Mouse (Mus musculus) heart, embryonic 15.5 days (tissue): ENCODE results near the gene Mblac2. TPM values are rescaled to one million over a fixed set of nuclear protein-coding genes. Genes with fewer than 3 reads are reported as not detected.
A peak's percentile ranks its signal among the peaks of the same experiment; 100 is the strongest.

ENCODE experiments used
- ATAC-seq: fragments of 200-750 bp; cut with Nextera tagmentation; replicated peaks from 2 replicates; pipeline ENCODE4 v1.8.0; 2017; ENCODE audit warnings: low read depth, moderate TSS enrichment; ENCODE audit not compliant: insufficient number of reproducible peaks, insufficient read depth, low FRiP score
- H3K27ac ChIP-seq: fragments of 300-500 bp; sonication (generic); 2 replicates; pipeline ENCODE4 v1.5.1; 2015; ENCODE audit warnings: mild to moderate bottlenecking, inconsistent platforms
- H3K27me3 ChIP-seq: fragments of 300-500 bp; sonication (generic); 2 replicates; pipeline ENCODE4 v1.6.1; 2015; ENCODE audit warnings: inconsistent platforms
- H3K36me3 ChIP-seq: fragments of 300-500 bp; sonication (generic); 2 replicates; pipeline ENCODE4 v1.6.1; 2015; ENCODE audit warnings: mild to moderate bottlenecking, inconsistent platforms
- H3K4me1 ChIP-seq: fragments of 300-500 bp; sonication (generic); replicated peaks from 2 replicates; pipeline ENCODE4 v1.6.1; 2015; ENCODE audit warnings: inconsistent platforms
- H3K4me2 ChIP-seq: fragments of 300-500 bp; sonication (generic); 2 replicates; pipeline ENCODE4 v1.6.1; 2015; ENCODE audit warnings: inconsistent platforms, mild to moderate bottlenecking, moderate library complexity
- H3K4me3 ChIP-seq: fragments of 300-500 bp; sonication (generic); 2 replicates; pipeline ENCODE4 v1.5.1; 2015; ENCODE audit warnings: mild to moderate bottlenecking, inconsistent platforms
- H3K9ac ChIP-seq: fragments of 300-500 bp; sonication (generic); 2 replicates; pipeline ENCODE4 v1.6.1; 2015; ENCODE audit warnings: mild to moderate bottlenecking, inconsistent platforms
- H3K9me3 ChIP-seq: fragments of 300-500 bp; sonication (generic); replicated peaks from 2 replicates; pipeline ENCODE4 v1.6.1; 2016; ENCODE audit warnings: inconsistent platforms
- WGBS: fragments of 180-500 bp; shearing (Covaris S2); methylation state at CpG from one replicate; pipeline ENCODE4 v1.1.7; 2015; ENCODE audit warnings: mixed read lengths; 5-methylcytosine and 5-hydroxymethylcytosine counted together
- polyA plus RNA-seq: library from polyadenylated mRNA; unstranded; fragments of >200 nt; fragmentation: Nextera tagmentation; extraction: Ambion mirVana; gene quantifications from 2 replicates; pipeline ENCODE4 v1.2.1, GENCODE M21; 2015

Gene Mblac2
- polyA plus RNA-seq, 1 experiment from 2014 or later = 6.6 TPM

DNA sequence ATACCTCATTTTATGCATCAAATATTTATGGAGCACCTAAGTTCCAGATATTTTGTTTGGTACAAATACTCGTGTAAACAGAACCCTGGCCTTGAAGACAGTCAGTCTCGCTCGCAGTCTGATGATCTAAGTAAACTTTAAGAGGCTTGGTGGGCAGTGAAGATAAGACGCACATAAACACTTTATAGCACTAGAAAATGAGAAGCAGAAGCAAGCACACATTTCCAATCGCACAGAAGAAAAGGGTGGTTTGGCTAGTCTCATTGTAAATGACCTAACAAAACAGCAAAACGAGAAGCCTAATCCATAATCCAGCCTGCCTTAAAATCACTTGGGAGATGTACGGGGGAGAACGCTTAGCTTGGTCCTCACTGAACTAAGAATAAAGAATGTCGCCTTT, 71.3 kb downstream of the Mblac2 start:
- WGBS = 39% methylated on average over 9 of the region's 9 CpGs
- ATAC-seq = no peak
- Histone ChIP-seq H3K9ac (peak overlapping the region; percentile 43), H3K4me2 (peak overlapping the region; percentile 67), H3K4me1 (peaks cover 19% of the 10 kb centered on the region), H3K36me3 (peaks cover 3% of the 10 kb centered on the region; the same call in 1 of the 2 replicates), H3K27ac (peak overlapping the region; percentile 98), H3K9me3 (no peaks in the 10 kb centered on the region), H3K4me3 (peak overlapping the region; percentile 76), H3K27me3 (no peaks in the 10 kb centered on the region)

GRCm38 (mm10) chr13:81782971-81783404, 71.8 kb downstream of the Mblac2 start, which contains the start of gene Cetn3:
TSS of gene Cetn3 (plus strand) at chr13:81783077.
- no peaks in the 10 kb centered on the region for H3K9me3 ChIP-seq
- H3K27me3 ChIP-seq = no peaks in the 10 kb centered on the region
- H3K9ac ChIP-seq = peak within 1 kb of the TSS; percentile 82
- peak within 1 kb of the TSS; percentile 67 for H3K4me2 ChIP-seq
- peaks cover 7% of the 10 kb centered on the region for H3K36me3 ChIP-seq
- ATAC-seq = peak; percentile 90
- H3K27ac ChIP-seq = peak within 1 kb of the TSS; percentile 98
- H3K4me1 ChIP-seq = peaks cover 19% of the 10 kb centered on the region
- WGBS = under 1% methylated on average over 29 of the region's 29 CpGs
- H3K4me3 ChIP-seq = peak within 1 kb of the TSS; percentile 76

DNA sequence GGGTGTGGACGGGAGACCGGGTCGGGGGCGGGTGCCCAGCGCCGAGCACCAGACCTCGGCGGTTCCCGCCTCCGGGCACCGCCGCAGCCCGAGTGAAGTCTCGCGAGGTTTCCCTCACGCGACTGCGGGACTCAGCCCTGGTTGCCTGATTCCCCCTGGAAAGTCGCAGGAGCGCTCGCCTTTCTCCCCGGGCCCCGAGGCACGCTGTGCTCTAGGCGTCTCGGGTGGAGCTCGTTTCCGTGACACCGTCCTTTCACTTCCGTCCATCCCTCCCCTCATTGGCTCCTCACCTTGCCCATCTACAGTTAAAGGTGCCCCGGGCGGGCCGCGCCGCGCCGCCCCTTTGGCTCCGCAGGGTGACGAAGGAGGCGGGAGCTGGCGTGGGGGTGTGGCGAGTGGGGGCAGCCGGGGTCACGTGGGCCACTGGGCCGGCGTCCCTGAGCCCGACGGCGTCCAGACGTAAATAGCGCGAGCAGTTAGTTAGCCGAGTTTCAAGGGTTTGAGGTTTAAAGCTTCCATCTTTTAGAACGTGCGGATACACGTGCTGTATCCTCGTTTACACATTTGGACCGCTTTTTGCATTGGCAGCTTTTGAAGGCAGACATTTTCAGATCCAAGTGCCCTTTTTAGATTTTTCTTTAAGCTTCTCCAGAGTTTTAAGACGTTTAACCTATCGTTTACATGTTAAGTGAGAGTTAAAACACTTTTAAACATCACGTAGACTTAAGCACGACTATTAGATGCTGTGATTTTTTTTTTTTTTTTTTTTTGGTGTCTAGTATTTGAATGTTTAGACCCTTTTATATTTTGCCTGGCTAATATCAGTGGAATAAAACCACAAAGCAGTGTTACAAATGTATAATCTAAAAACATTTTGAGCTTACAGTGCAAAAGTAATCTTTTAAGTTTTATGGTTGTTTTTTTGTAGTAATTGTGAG, 72.5 kb downstream of the Mblac2 start:
- Histone ChIP-seq H3K4me3 (peak overlapping the region; percentile 76), H3K4me1 (peaks cover 19% of the 10 kb centered on the region), H3K4me2 (peak overlapping the region; percentile 65), H3K9ac (peak overlapping the region; percentile 82), H3K9me3 (no peaks in the 10 kb centered on the region), H3K27me3 (no peaks in the 10 kb centered on the region), H3K27ac (peak overlapping the region; percentile 98), H3K36me3 (peaks cover 13% of the 10 kb centered on the region)
- under 1% methylated on average over 62 of the region's 62 CpGs for WGBS
- ATAC-seq = peak; percentile 98

DNA sequence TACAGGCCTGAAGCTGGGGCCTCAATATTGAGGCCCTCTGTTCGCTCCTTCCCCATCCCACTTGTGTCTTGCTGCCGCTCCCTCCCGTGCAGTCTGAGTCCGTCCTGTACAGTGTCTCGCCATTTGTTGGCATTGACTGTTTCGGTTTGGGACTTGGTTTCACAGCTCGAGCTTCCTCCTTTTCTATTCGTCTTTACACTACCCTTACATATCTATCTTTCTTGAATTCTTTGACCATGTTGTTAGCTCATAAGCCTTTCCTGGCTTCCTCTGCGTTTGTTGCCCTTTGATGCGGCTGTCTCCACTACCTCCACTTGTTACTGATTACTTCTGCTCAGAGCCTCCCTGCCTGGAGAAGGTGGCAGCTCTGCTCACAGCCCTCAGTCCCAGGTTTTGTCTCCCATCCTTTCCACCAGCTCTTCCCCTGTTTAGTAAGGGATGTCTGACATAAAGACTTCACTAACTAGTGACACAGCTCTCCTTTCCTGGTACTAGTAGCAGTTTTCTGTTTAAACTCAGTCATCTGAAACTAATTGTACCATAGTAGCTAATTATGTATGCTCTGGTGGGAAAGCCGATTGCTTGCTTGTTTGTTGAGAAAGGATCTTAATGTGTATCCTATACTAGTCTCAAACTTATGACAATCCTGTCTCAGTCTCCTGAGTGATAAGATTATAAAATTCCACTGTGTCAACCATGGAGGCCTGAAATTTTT, 74.8 kb downstream of the Mblac2 start:
- Histone ChIP-seq H3K9me3 (no peaks in the 10 kb centered on the region), H3K4me2 (no peak overlapping the region), H3K36me3 (peaks cover 22% of the 10 kb centered on the region), H3K4me1 (peaks cover 19% of the 10 kb centered on the region), H3K4me3 (no peak overlapping the region), H3K27me3 (no peaks in the 10 kb centered on the region), H3K27ac (no peak overlapping the region), H3K9ac (no peak overlapping the region)
- 73% methylated on average over 11 of the region's 11 CpGs for WGBS
- ATAC-seq = no peak

DNA sequence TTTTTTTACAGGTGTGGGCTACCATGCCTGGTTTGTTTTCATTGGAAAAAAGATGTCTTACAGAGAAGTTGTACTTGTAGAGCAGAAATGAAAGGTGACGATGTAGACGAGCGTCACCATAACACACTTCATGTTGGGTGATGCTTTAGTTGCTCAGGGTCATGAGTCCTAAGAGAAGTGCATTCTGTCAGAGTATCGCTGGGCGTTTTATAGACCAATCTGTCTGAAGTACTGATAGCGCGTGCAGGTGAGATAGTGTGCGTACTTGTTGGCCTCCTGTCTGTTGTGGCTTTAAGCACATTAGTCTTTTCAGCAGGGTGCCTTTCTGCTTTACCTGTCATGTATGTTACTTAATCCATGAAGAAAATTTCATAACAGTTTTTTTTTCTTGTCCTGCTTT, 79.0 kb downstream of the Mblac2 start:
- H3K36me3 ChIP-seq = peaks cover 22% of the 10 kb centered on the region
- no peak overlapping the region for H3K4me3 ChIP-seq
- H3K9ac ChIP-seq = no peak overlapping the region
- no peak overlapping the region for H3K4me2 ChIP-seq
- H3K9me3 ChIP-seq = no peaks in the 10 kb centered on the region
- H3K4me1 ChIP-seq = peaks cover 15% of the 10 kb centered on the region
- no peak for ATAC-seq
- H3K27ac ChIP-seq = no peak overlapping the region
- 85% methylated on average over 8 of the region's 8 CpGs for WGBS
- H3K27me3 ChIP-seq = no peaks in the 10 kb centered on the region

DNA sequence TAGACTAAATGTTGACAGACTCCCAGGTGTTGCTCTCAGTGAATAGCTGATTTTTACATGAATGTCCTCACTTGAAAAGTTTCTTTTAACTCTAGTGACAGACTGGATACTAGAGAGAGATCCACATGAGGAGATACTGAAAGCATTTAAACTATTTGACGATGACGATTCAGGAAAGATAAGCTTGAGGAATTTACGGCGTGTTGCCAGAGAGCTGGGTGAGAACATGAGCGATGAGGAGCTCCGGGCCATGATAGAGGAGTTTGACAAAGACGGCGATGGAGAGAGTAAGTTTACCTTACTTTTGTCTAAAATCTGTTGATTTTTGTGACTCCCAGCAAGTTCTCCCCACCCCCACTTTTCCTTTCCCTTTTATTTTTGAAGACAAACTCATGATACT, 80.7 kb downstream of the Mblac2 start:
- H3K36me3 ChIP-seq = peaks cover 22% of the 10 kb centered on the region

GRCm38 (mm10) chr13:81793850-81794249, 82.7 kb downstream of the Mblac2 start:
- no peak overlapping the region for H3K27ac ChIP-seq
- no peak overlapping the region for H3K4me3 ChIP-seq
- no peaks in the 10 kb centered on the region for H3K27me3 ChIP-seq
- H3K9ac ChIP-seq = no peak overlapping the region
- no peaks in the 10 kb centered on the region for H3K9me3 ChIP-seq
- H3K36me3 ChIP-seq = peaks cover 8% of the 10 kb centered on the region
- no peak overlapping the region for H3K4me2 ChIP-seq
- H3K4me1 ChIP-seq = peaks cover 11% of the 10 kb centered on the region
- ATAC-seq = no peak
- WGBS = 9% methylated on average over 1 of the region's 1 CpGs

More for the DNA sequence above, 80.7 kb downstream of the Mblac2 start:
- Histone ChIP-seq H3K27me3 (no peaks in the 10 kb centered on the region), H3K27ac (no peak overlapping the region), H3K4me1 (peaks cover 11% of the 10 kb centered on the region), H3K9me3 (no peaks in the 10 kb centered on the region), H3K4me3 (no peak overlapping the region), H3K9ac (no peak overlapping the region), H3K4me2 (no peak overlapping the region)
- no peak for ATAC-seq
- WGBS = 27% methylated on average over 8 of the region's 8 CpGs

- Histone ChIP-seq H3K4me3 (no peak overlapping the region), H3K4me2 (peak overlapping the region; percentile 23; the same call in 1 of the 2 replicates), H3K27me3 (no peaks in the 10 kb centered on the region), H3K4me1 (no peaks in the 10 kb centered on the region), H3K27ac (no peak overlapping the region), H3K9ac (no peak overlapping the region), H3K36me3 (no peaks in the 10 kb centered on the region), H3K9me3 (no peaks in the 10 kb centered on the region)
- WGBS = 30% methylated on average over 3 of the region's 3 CpGs
- ATAC-seq = no peak
These were observed 90.0 kb downstream of the Mblac2 start for GRCm38 (mm10) chr13:81801121-81801520.

Other genes starting within 250 kb of the Mblac2 start
- 0.58 and 0.76 TPM in 2 replicates for gene Adgrv1, start 78.2 kb upstream of the Mblac2 start, polyA plus RNA-seq
- gene Lysmd3, start 53.7 kb upstream of the Mblac2 start, polyA plus RNA-seq = 19.0 and 19.8 TPM in 2 replicates
- 13.0 and 15.2 TPM in 2 replicates for gene Polr3g, start 328 bp upstream of the Mblac2 start, polyA plus RNA-seq
- 146 and 183 TPM in 2 replicates for gene Cetn3, start 71.7 kb downstream of the Mblac2 start, polyA plus RNA-seq